Mouse (Mus musculus): ENCODE data around the gene Prcp. TPM values are rescaled to one million over a fixed set of nuclear protein-coding genes. Genes with fewer than 3 reads are reported as not detected.
A peak's percentile ranks its signal among the peaks of the same experiment; 100 is the strongest.

Prcp gene
- not detected in 2 replicates for polyA plus RNA-seq (2012; ENCODE audit: insufficient read depth, insufficient read length, low replicate concordance, missing spikeins)

GRCm38 (mm10) chr7:92874116-92874675 lies at the start of gene Prcp, which contains the start of gene Ddias:
Gene Prcp (plus strand): TSS chr7:92874470.
Gene Ddias (minus strand): TSS chr7:92874247.
- Histone ChIP-seq H3K27ac (ENCODE audit: insufficient read depth, low read depth, low read length) (peak within 1 kb of the TSS; percentile 86), H3K4me3 (ENCODE audit: insufficient read depth, low read depth, low read length) (peak within 1 kb of the TSS; percentile 93), H3K4me1 (ENCODE audit: control insufficient read depth, insufficient read depth, low read length) (peaks cover 6% of the 10 kb centered on the region; the same call in 1 of the 2 replicates)
- under 1% methylated on average over 53 of the region's 53 CpGs for WGBS
- TF ChIP-seq CTCF (IDR thresholded peaks at IDR 0.05; ENCODE audit: insufficient read depth, low read depth, low read length) (peak; percentile 99), POLR2A (IDR thresholded peaks at IDR 0.05; ENCODE audit: insufficient read depth, low read depth, low read length) (no peak)

GRCm38 (mm10) chr7:92826248-92826647 lies 48.0 kb upstream of the Prcp start:
- Histone ChIP-seq H3K4me3 (ENCODE audit: insufficient read depth, low read depth, low read length) (no peak overlapping the region), H3K27ac (ENCODE audit: insufficient read depth, low read depth, low read length) (no peak overlapping the region), H3K4me1 (ENCODE audit: control insufficient read depth, insufficient read depth, low read length) (no peaks in the 10 kb centered on the region)
- no peak for TF ChIP-seq POLR2A (IDR thresholded peaks at IDR 0.05; ENCODE audit: insufficient read depth, low read depth, low read length)
- no peak for TF ChIP-seq CTCF (IDR thresholded peaks at IDR 0.05; ENCODE audit: insufficient read depth, low read depth, low read length)
- 91% methylated on average over 3 of the region's 3 CpGs for WGBS

- TF ChIP-seq CTCF (IDR thresholded peaks at IDR 0.05; ENCODE audit: insufficient read depth, low read depth, low read length) (no peak), POLR2A (IDR thresholded peaks at IDR 0.05; ENCODE audit: insufficient read depth, low read depth, low read length) (no peak)
- H3K4me1 ChIP-seq (ENCODE audit: control insufficient read depth, insufficient read depth, low read length), result no peaks in the 10 kb centered on the region
- no peak overlapping the region for H3K4me3 ChIP-seq (ENCODE audit: insufficient read depth, low read depth, low read length)
- H3K27ac ChIP-seq (ENCODE audit: insufficient read depth, low read depth, low read length), result no peak overlapping the region
- WGBS, result 27% methylated on average over 3 of the region's 3 CpGs
Observed at GRCm38 (mm10) chr7:92827981-92828380, 46.3 kb upstream of the Prcp start.

- TF ChIP-seq POLR2A (IDR thresholded peaks at IDR 0.05; ENCODE audit: insufficient read depth, low read depth, low read length), result no peak
- no peak for TF ChIP-seq CTCF (IDR thresholded peaks at IDR 0.05; ENCODE audit: insufficient read depth, low read depth, low read length)
- H3K27ac ChIP-seq (ENCODE audit: insufficient read depth, low read depth, low read length), result no peak overlapping the region
- 90% methylated on average over 6 of the region's 6 CpGs for WGBS
Observed at GRCm38 (mm10) chr7:92832395-92832794, 41.9 kb upstream of the Prcp start.

GRCm38 (mm10) chr7:92834391-92834790 lies 39.9 kb upstream of the Prcp start:
- H3K4me1 ChIP-seq (ENCODE audit: control insufficient read depth, insufficient read depth, low read length), result no peaks in the 10 kb centered on the region
- H3K27ac ChIP-seq (ENCODE audit: insufficient read depth, low read depth, low read length), result no peak overlapping the region
- 94% methylated on average over 2 of the region's 2 CpGs for WGBS
- no peak overlapping the region for H3K4me3 ChIP-seq (ENCODE audit: insufficient read depth, low read depth, low read length)
- TF ChIP-seq POLR2A (IDR thresholded peaks at IDR 0.05; ENCODE audit: insufficient read depth, low read depth, low read length) (no peak), CTCF (IDR thresholded peaks at IDR 0.05; ENCODE audit: insufficient read depth, low read depth, low read length) (no peak)

More at GRCm38 (mm10) chr7:92832395-92832794, 41.9 kb upstream of the Prcp start:
- H3K4me1 ChIP-seq (ENCODE audit: control insufficient read depth, insufficient read depth, low read length), result no peaks in the 10 kb centered on the region
- no peak overlapping the region for H3K4me3 ChIP-seq (ENCODE audit: insufficient read depth, low read depth, low read length)

- Histone ChIP-seq H3K4me3 (ENCODE audit: insufficient read depth, low read depth, low read length) (no peak overlapping the region), H3K27ac (ENCODE audit: insufficient read depth, low read depth, low read length) (no peak overlapping the region), H3K4me1 (ENCODE audit: control insufficient read depth, insufficient read depth, low read length) (no peaks in the 10 kb centered on the region)
- WGBS, result 77% methylated on average over 3 of the region's 3 CpGs
- TF ChIP-seq POLR2A (IDR thresholded peaks at IDR 0.05; ENCODE audit: insufficient read depth, low read depth, low read length), result no peak
- TF ChIP-seq CTCF (IDR thresholded peaks at IDR 0.05; ENCODE audit: insufficient read depth, low read depth, low read length), result no peak
Observed at GRCm38 (mm10) chr7:92836447-92836846, 37.8 kb upstream of the Prcp start.

GRCm38 (mm10) chr7:92837226-92837625 lies 37.0 kb upstream of the Prcp start:
- TF ChIP-seq POLR2A (IDR thresholded peaks at IDR 0.05; ENCODE audit: insufficient read depth, low read depth, low read length), result no peak
- TF ChIP-seq CTCF (IDR thresholded peaks at IDR 0.05; ENCODE audit: insufficient read depth, low read depth, low read length), result no peak
- 82% methylated on average over 11 of the region's 11 CpGs for WGBS

GRCm38 (mm10) chr7:92837907-92838306 lies 36.4 kb upstream of the Prcp start:
- Histone ChIP-seq H3K4me3 (ENCODE audit: insufficient read depth, low read depth, low read length) (no peak overlapping the region), H3K27ac (ENCODE audit: insufficient read depth, low read depth, low read length) (no peak overlapping the region; the same call in 1 of the 2 replicates), H3K4me1 (ENCODE audit: control insufficient read depth, insufficient read depth, low read length) (no peaks in the 10 kb centered on the region)
- TF ChIP-seq POLR2A (IDR thresholded peaks at IDR 0.05; ENCODE audit: insufficient read depth, low read depth, low read length), result no peak
- no peak for TF ChIP-seq CTCF (IDR thresholded peaks at IDR 0.05; ENCODE audit: insufficient read depth, low read depth, low read length)
- 26% methylated on average over 3 of the region's 3 CpGs for WGBS

More at GRCm38 (mm10) chr7:92837226-92837625, 37.0 kb upstream of the Prcp start:
- Histone ChIP-seq H3K4me1 (ENCODE audit: control insufficient read depth, insufficient read depth, low read length) (no peaks in the 10 kb centered on the region), H3K27ac (ENCODE audit: insufficient read depth, low read depth, low read length) (peak overlapping the region; percentile 71), H3K4me3 (ENCODE audit: insufficient read depth, low read depth, low read length) (no peak overlapping the region)

GRCm38 (mm10) chr7:92842254-92842653 lies 32.0 kb upstream of the Prcp start:
- TF ChIP-seq CTCF (IDR thresholded peaks at IDR 0.05; ENCODE audit: insufficient read depth, low read depth, low read length) (no peak), POLR2A (IDR thresholded peaks at IDR 0.05; ENCODE audit: insufficient read depth, low read depth, low read length) (no peak)
- 91% methylated on average over 2 of the region's 2 CpGs for WGBS
- Histone ChIP-seq H3K4me3 (ENCODE audit: insufficient read depth, low read depth, low read length) (no peak overlapping the region), H3K4me1 (ENCODE audit: control insufficient read depth, insufficient read depth, low read length) (no peaks in the 10 kb centered on the region), H3K27ac (ENCODE audit: insufficient read depth, low read depth, low read length) (no peak overlapping the region)
